Mouse (Mus musculus): Measurements from ENCODE around the gene Nos1ap.

Gene Nos1ap

GRCm38 (mm10) chr1:170545286-170545685 lies 44.4 kb downstream of the Nos1ap start:
- DNase-seq = no peak

- DNase-seq = no peak
Measured at GRCm38 (mm10) chr1:170539507-170539906, 50.2 kb downstream of the Nos1ap start.

DNA sequence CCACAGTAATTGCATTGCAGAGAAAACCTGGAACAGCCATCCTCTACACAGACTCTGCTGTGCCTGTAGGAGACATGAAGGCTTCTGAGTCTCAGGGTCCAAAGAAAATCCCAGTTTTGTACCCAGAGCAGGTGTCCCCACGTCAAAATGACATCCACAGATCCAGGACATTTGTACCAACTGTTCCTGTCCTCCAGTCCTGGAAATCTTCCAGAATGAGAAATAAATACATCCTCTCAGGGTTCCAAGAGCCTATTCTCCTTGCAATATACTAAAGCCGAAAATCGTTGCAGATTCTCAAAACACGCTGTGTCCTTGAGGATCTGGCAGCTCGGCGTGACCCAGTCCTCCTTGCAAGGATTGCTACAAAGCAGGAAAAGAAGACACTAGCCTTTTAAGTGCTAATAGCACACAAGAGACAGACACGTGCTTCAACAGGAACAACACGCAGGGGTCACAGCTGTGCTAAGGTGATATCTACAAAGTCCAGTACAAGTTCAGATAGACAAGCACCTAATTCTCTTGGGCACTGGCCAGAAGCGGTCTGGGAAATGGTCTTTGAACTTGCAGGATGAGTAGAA lies 51.1 kb downstream of the Nos1ap start:
- DNase-seq = peak; percentile 32 to 52

GRCm38 (mm10) chr1:170536344-170536743 lies 53.3 kb downstream of the Nos1ap start:
- no peak for DNase-seq

DNA sequence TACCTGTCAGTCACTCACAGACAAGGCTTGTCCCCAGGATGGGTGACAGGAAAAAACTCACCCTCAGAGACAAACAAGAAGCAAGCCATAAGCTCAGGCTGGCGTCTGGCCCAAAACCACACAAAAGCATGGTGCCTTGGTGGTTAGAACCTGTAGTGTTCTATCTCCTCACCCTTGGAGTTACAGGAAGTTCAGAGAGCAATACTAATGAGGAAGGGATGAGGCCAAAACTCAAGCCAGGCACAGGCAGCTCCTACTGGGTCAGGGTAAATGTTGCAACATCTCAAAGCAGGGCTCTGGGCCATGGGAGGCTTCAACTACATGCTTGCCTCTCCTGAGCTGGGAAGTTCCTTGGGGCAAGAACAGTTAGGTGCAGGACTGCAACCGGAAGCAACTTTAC lies 54.4 kb downstream of the Nos1ap start:
- DNase-seq = no peak

- DNase-seq = no peak
Measured at GRCm38 (mm10) chr1:170531286-170531685, 58.4 kb downstream of the Nos1ap start.

GRCm38 (mm10) chr1:170530456-170530855 lies 59.2 kb downstream of the Nos1ap start:
- DNase-seq = no peak

- DNase-seq = no peak
Measured at GRCm38 (mm10) chr1:170522891-170523290, 66.8 kb downstream of the Nos1ap start.

GRCm38 (mm10) chr1:170521520-170522205 lies 68.0 kb downstream of the Nos1ap start:
- DNase-seq = peak; percentile 32 to 51

- DNase-seq = no peak
Measured at GRCm38 (mm10) chr1:170520206-170520605, 69.5 kb downstream of the Nos1ap start.

- no peak for DNase-seq
Measured at GRCm38 (mm10) chr1:170519631-170520030, 70.0 kb downstream of the Nos1ap start.

DNA sequence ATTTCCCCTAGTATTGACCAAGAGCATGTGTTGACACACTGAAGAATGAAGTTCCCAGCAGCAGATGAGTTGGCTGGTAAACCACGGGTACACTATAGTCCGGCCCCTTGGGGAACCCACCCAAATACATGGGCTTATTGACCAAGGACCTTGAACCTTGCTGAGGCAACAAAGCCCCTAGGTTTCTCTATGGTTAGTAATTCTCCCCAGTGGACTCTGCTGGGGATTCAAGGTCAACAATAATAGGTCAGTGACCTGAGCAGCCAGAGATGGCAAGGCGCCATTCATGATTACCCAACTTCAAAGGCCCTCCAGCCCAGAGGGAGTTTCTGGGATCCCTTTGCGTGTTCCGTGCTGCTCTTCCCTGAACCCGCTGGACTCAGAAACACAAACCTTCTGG lies 73.5 kb downstream of the Nos1ap start:
- no peak for DNase-seq

- DNase-seq = no peak
Measured at GRCm38 (mm10) chr1:170515455-170515854, 74.2 kb downstream of the Nos1ap start.

DNA sequence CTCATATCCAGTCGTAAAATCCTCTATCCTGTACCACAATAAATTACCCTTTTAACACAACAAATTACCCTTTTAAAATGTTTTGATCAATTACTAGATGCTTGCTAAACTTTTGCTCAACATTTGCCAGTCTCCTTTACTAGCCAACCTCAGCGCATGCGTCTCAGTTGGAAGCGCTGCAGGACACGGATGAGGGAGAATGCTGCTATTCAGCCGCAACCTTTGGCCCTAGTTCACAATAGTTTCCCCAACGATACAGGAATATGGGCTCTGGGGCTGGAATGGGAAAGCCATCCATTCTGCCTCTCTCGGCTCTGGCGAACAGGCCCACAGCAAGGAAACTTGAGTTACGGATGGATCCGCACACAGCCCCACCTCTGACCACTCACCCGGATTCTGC lies 75.4 kb downstream of the Nos1ap start:
- DNase-seq = no peak

DNA sequence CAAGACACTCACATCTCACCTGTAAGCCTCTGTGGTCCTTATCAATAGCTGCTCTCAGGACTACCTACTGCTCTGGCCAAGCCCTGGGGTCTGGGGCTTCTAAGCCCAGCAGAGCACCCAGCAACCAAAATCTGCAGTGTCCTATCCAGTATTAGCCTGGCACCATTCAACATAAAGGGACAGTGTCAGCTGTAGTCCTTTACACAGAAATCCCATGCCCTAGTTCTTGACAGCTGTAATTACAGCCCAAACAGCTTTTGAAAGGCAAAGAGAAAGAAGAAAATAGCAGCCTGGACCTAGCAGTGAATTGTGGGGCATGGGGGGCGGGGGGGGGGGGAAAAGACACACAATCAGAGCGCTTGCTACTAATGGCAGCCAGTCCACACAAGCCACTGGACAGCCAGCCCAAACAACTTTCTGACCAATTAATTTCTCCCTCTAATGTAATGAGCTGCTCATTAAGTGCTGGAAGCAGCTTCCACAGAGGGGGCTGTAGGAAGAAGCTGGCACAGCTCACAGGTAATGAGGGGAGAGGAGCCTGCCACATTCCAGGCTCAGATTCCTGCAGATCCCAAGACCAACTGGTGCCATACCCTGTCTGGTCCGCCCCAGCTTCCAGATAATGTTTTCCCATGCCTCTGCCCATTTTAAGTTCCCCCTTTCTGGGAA lies 77.1 kb downstream of the Nos1ap start:
- DNase-seq = no peak

DNA sequence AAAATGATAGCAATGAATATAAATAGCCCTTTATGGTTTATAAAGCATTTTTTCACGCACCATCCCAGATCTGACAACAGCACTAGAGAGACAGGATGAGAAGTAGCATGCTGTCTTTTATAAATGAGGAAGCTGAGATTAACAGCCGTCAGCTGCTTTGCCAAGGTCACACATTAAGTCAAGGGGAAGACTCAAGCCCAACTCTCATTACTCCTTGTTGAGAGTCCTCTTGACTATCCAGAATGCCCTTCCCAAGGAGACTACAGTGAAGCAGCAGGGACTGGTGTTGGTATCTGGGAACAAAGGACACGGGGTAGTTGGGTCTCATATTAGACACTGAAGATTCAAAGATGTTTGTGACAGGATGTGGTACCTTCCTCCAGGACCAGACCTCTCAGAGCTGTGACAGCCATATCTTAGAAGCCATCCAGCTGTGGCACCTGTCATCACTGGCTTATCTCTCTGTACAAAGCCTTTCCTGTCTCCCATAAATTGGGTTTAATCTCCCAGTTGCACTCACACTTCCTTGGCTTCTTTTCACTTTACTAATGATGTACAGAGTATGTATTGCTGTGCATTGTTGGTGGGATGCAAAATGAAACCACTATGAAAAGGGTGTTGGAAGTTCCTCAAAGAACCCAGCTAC lies 78.9 kb downstream of the Nos1ap start:
- DNase-seq = no peak

GRCm38 (mm10) chr1:170506309-170506708 lies 83.4 kb downstream of the Nos1ap start:
- DNase-seq = peak; percentile 20 to 53

- DNase-seq = no peak
Measured at GRCm38 (mm10) chr1:170505107-170505506, 84.6 kb downstream of the Nos1ap start.

- DNase-seq = no peak
Measured at GRCm38 (mm10) chr1:170504378-170504777, 85.3 kb downstream of the Nos1ap start.

GRCm38 (mm10) chr1:170503277-170503739 lies 86.4 kb downstream of the Nos1ap start:
- DNase-seq = no peak

DNA sequence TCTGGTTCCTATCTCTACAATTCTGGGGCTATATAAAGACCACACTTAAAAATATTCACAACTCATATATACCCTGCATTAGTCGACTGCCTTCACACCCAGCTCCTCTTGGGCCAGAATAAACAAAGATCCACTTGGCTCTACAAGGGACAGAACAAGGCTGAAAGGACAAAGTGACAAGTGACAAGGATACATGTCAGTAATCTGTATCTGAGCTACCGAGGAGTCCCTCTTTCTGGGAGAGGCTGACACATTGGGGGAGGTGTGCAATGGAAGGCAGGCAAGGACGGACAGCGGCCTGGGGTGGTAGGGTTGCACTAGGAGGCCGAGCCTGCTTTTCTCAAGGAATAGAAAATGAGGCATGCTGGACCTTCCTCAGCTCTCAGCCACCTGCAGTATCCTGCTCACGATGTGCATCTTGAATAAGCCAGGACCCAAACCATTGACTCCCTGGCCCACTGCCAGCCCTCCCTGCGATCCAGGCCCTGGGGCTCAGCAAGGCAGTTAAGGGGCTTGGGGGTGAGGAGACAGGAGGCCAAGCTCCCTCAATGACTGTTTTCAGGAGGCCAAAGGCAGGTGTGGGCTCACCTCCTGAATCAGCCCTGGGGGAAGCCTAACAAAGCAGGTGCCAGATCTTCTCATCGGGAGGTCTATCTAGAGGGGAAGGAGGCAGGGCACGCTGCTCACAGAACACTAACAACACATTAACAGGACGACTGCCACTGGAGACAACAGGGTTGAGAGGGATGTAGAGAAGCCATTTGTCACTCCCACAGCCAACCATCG lies 87.0 kb downstream of the Nos1ap start:
- peak; percentile 26 to 35 for DNase-seq

DNA sequence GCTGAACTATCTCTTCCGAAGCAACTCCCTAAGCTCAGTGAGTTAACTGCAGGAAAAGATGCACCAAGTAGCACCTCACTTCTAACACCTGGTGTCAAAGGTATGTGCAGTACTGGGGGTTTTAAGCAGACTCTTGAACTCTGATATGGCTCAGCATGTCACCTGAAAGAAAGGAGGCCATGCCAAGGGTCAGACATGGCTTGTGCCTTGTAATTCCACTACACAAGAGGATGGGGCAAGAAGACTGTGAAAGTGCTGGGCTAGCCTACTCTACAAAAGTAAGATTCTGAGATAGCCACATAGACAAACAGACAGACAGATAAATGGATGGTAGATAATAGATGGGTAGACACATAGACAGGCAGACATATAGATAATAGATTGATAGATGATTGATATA lies 87.7 kb downstream of the Nos1ap start:
- no peak for DNase-seq

- no peak for DNase-seq
Measured at GRCm38 (mm10) chr1:170501556-170501955, 88.1 kb downstream of the Nos1ap start.

All from cerebellum, postnatal 36 days (tissue).